Mouse (Mus musculus) erythroblast, adult 5-6 weeks (primary cell): ENCODE measurements around the gene Olfr374. TPM values are rescaled to one million over a fixed set of nuclear protein-coding genes. Genes with fewer than 3 reads are reported as not detected.

Source experiments
- ATAC-seq: replicated peaks from 2 replicates; pipeline ENCODE4 v1.8.0; 2016; ENCODE audit warnings: moderate number of reproducible peaks, mild to moderate bottlenecking, moderate TSS enrichment, inconsistent platforms; ENCODE audit not compliant: poor library complexity, low FRiP score, severe bottlenecking
- total RNA-seq, 2 experiments: library from RNA; stranded (forward) in 1 of 2; stranded (reverse) in 1 of 2; fragments of 150-400 nt in 1 of 2; fragments of 200-764, 138-1000 nt in 1 of 2; gene quantifications; 2 replicates each; pipeline versions ENCODE4 v1.2.3 to v1.2.4; 2015 to 2017; ENCODE audit warnings: low replicate concordance in 2 of 2

The Olfr374 gene
- total RNA-seq, 2 experiments from 2014 or later: not detected

GRCm38 (mm10) chr8:72162821-72163220 lies 56.0 kb downstream of the Olfr374 start:
- no peak for ATAC-seq

Other genes with a start within 250 kb of the Olfr374 start
- gene Zfp709, start 225.0 kb upstream of the Olfr374 start, total RNA-seq (2015; ENCODE audit: low replicate concordance): 1.3 and 2.9 TPM in 2 replicates
- 1.3 and 2.5 TPM in 2 replicates for gene Zfp709, start 225.0 kb upstream of the Olfr374 start, total RNA-seq (2017; ENCODE audit: low replicate concordance)
- gene Zfp882, start 198.4 kb upstream of the Olfr374 start, total RNA-seq (2015; ENCODE audit: low replicate concordance): 2.1 TPM in 1 of 2 replicates, not detected in the other
- gene Zfp882, start 198.4 kb upstream of the Olfr374 start, total RNA-seq (2017; ENCODE audit: low replicate concordance): 2.0 and 3.3 TPM in 2 replicates
- 9.2 and 10.4 TPM in 2 replicates for gene Zfp617, start 198.4 kb upstream of the Olfr374 start, total RNA-seq (2015; ENCODE audit: low replicate concordance)
- gene Zfp617, start 198.4 kb upstream of the Olfr374 start, total RNA-seq (2017; ENCODE audit: low replicate concordance): 5.5 and 6.8 TPM in 2 replicates
- gene Zfp961, start 156.0 kb upstream of the Olfr374 start, total RNA-seq (2015; ENCODE audit: low replicate concordance): 11.7 and 15.8 TPM in 2 replicates
- 8.6 and 9.1 TPM in 2 replicates for gene Zfp961, start 156.0 kb upstream of the Olfr374 start, total RNA-seq (2017; ENCODE audit: low replicate concordance)
- gene Cyp4f18, start 97.4 kb upstream of the Olfr374 start, total RNA-seq (2015; ENCODE audit: low replicate concordance): 15.3 and 25.2 TPM in 2 replicates
- 7.7 and 10.3 TPM in 2 replicates for gene Cyp4f18, start 97.4 kb upstream of the Olfr374 start, total RNA-seq (2017; ENCODE audit: low replicate concordance)
- gene Olfr372, start 65.8 kb upstream of the Olfr374 start, total RNA-seq (2015; ENCODE audit: low replicate concordance): not detected in 2 replicates
- gene Olfr372, start 65.8 kb upstream of the Olfr374 start, total RNA-seq (2017; ENCODE audit: low replicate concordance): not detected in 2 replicates
- not detected in 2 replicates for gene Olfr373, start 23.9 kb upstream of the Olfr374 start, total RNA-seq (2015; ENCODE audit: low replicate concordance)
- gene Olfr373, start 23.9 kb upstream of the Olfr374 start, total RNA-seq (2017; ENCODE audit: low replicate concordance): not detected in 2 replicates
- gene Tpm4, start 27.9 kb downstream of the Olfr374 start, total RNA-seq (2015; ENCODE audit: low replicate concordance): 22.5 and 25.9 TPM in 2 replicates
- 27.3 and 27.9 TPM in 2 replicates for gene Tpm4, start 27.9 kb downstream of the Olfr374 start, total RNA-seq (2017; ENCODE audit: low replicate concordance)
- 15.3 and 26.9 TPM in 2 replicates for gene Rab8a, start 54.2 kb downstream of the Olfr374 start, total RNA-seq (2015; ENCODE audit: low replicate concordance)
- gene Rab8a, start 54.2 kb downstream of the Olfr374 start, total RNA-seq (2017; ENCODE audit: low replicate concordance): 69.9 and 102 TPM in 2 replicates
- gene Hsh2d, start 82.6 kb downstream of the Olfr374 start, total RNA-seq (2015; ENCODE audit: low replicate concordance): 0.77 and 4.4 TPM in 2 replicates
- 1.7 and 2.8 TPM in 2 replicates for gene Hsh2d, start 82.6 kb downstream of the Olfr374 start, total RNA-seq (2017; ENCODE audit: low replicate concordance)
- 1.7 TPM in 1 of 2 replicates, not detected in the other for gene Cib3, start 105.8 kb downstream of the Olfr374 start, total RNA-seq (2015; ENCODE audit: low replicate concordance)
- gene Cib3, start 105.8 kb downstream of the Olfr374 start, total RNA-seq (2017; ENCODE audit: low replicate concordance): 1.8 and 5.4 TPM in 2 replicates
- not detected in 2 replicates for gene Gm11034, start 106.6 kb downstream of the Olfr374 start, total RNA-seq (2015; ENCODE audit: low replicate concordance)
- not detected in 2 replicates for gene Gm11034, start 106.6 kb downstream of the Olfr374 start, total RNA-seq (2017; ENCODE audit: low replicate concordance)
- gene Fam32a, start 112.7 kb downstream of the Olfr374 start, total RNA-seq (2015; ENCODE audit: low replicate concordance): 31.1 and 32.9 TPM in 2 replicates
- 30.3 and 36.4 TPM in 2 replicates for gene Fam32a, start 112.7 kb downstream of the Olfr374 start, total RNA-seq (2017; ENCODE audit: low replicate concordance)
- 36.9 and 46.8 TPM in 2 replicates for gene Ap1m1, start 133.0 kb downstream of the Olfr374 start, total RNA-seq (2015; ENCODE audit: low replicate concordance)
- gene Ap1m1, start 133.0 kb downstream of the Olfr374 start, total RNA-seq (2017; ENCODE audit: low replicate concordance): 15.7 and 22.7 TPM in 2 replicates
- 22.9 and 31.8 TPM in 2 replicates for gene Gm10282, start 198.2 kb downstream of the Olfr374 start, total RNA-seq (2015; ENCODE audit: low replicate concordance)
- gene Gm10282, start 198.2 kb downstream of the Olfr374 start, total RNA-seq (2017; ENCODE audit: low replicate concordance): 14.9 and 39.9 TPM in 2 replicates
- gene Klf2, start 212.0 kb downstream of the Olfr374 start, total RNA-seq (2015; ENCODE audit: low replicate concordance): 8.1 and 11.7 TPM in 2 replicates
- 3.4 and 4.6 TPM in 2 replicates for gene Klf2, start 212.0 kb downstream of the Olfr374 start, total RNA-seq (2017; ENCODE audit: low replicate concordance)